Mouse (Mus musculus): ENCODE data around the gene Hcrt. TPM values are rescaled to one million over a fixed set of nuclear protein-coding genes. Genes with fewer than 3 reads are reported as not detected.

The Hcrt gene
- polyA plus RNA-seq, 1 experiment, result not detected

- Histone ChIP-seq H3K4me1 (ENCODE audit: control insufficient read depth, insufficient read depth, low read length) (peaks cover 14% of the 10 kb centered on the region), H3K27ac (ENCODE audit: control insufficient read depth, insufficient read depth, low read depth, low read length, poor library complexity) (no peak overlapping the region), H3K4me3 (replicated peaks; ENCODE audit: control insufficient read depth, low read depth, low read length) (no peak overlapping the region)
- 83% methylated on average over 6 of the region's 6 CpGs for WGBS
- no peak for TF ChIP-seq POLR2A (IDR thresholded peaks at IDR 0.05; ENCODE audit: borderline replicate concordance, control insufficient read depth, low read depth, low read length)
- TF ChIP-seq CTCF (IDR thresholded peaks at IDR 0.05; ENCODE audit: control insufficient read depth, insufficient read depth, low read length), result no peak
Measured at GRCm38 (mm10) chr11:100728601-100729000, 34.1 kb downstream of the Hcrt start.

GRCm38 (mm10) chr11:100727201-100727600 is 35.5 kb downstream of the Hcrt start:
- Histone ChIP-seq H3K27ac (ENCODE audit: control insufficient read depth, insufficient read depth, low read depth, low read length, poor library complexity) (no peak overlapping the region), H3K4me3 (replicated peaks; ENCODE audit: control insufficient read depth, low read depth, low read length) (no peak overlapping the region), H3K4me1 (ENCODE audit: control insufficient read depth, insufficient read depth, low read length) (peaks cover 18% of the 10 kb centered on the region)
- 94% methylated on average over 3 of the region's 3 CpGs for WGBS
- TF ChIP-seq CTCF (IDR thresholded peaks at IDR 0.05; ENCODE audit: control insufficient read depth, insufficient read depth, low read length) (no peak), POLR2A (IDR thresholded peaks at IDR 0.05; ENCODE audit: borderline replicate concordance, control insufficient read depth, low read depth, low read length) (no peak)

- WGBS, result 21% methylated on average over 5 of the region's 5 CpGs
- TF ChIP-seq POLR2A (IDR thresholded peaks at IDR 0.05; ENCODE audit: borderline replicate concordance, control insufficient read depth, low read depth, low read length), result no peak
- no peak for TF ChIP-seq CTCF (IDR thresholded peaks at IDR 0.05; ENCODE audit: control insufficient read depth, insufficient read depth, low read length)
- no peak overlapping the region for H3K4me3 ChIP-seq (replicated peaks; ENCODE audit: control insufficient read depth, low read depth, low read length)
- H3K4me1 ChIP-seq (ENCODE audit: control insufficient read depth, insufficient read depth, low read length), result peaks cover 18% of the 10 kb centered on the region
- H3K27ac ChIP-seq (ENCODE audit: control insufficient read depth, insufficient read depth, low read depth, low read length, poor library complexity), result peak overlapping the region; percentile 4
Measured at GRCm38 (mm10) chr11:100724919-100725512, 37.7 kb downstream of the Hcrt start.

- TF ChIP-seq CTCF (IDR thresholded peaks at IDR 0.05; ENCODE audit: control insufficient read depth, insufficient read depth, low read length) (no peak), POLR2A (IDR thresholded peaks at IDR 0.05; ENCODE audit: borderline replicate concordance, control insufficient read depth, low read depth, low read length) (no peak)
- whole genome bisulfite sequencing, result 32% methylated on average over 2 of the region's 2 CpGs
Measured at GRCm38 (mm10) chr11:100722493-100723028, 40.2 kb downstream of the Hcrt start.

GRCm38 (mm10) chr11:100721776-100722492 is 40.8 kb downstream of the Hcrt start:
- Histone ChIP-seq H3K4me3 (replicated peaks; ENCODE audit: control insufficient read depth, low read depth, low read length) (no peak overlapping the region), H3K27ac (ENCODE audit: control insufficient read depth, insufficient read depth, low read depth, low read length, poor library complexity) (peak overlapping the region; percentile 46), H3K4me1 (ENCODE audit: control insufficient read depth, insufficient read depth, low read length) (peaks cover 18% of the 10 kb centered on the region)
- 9% methylated on average over 8 of the region's 8 CpGs for WGBS
- TF ChIP-seq POLR2A (IDR thresholded peaks at IDR 0.05; ENCODE audit: borderline replicate concordance, control insufficient read depth, low read depth, low read length), result no peak
- no peak for TF ChIP-seq CTCF (IDR thresholded peaks at IDR 0.05; ENCODE audit: control insufficient read depth, insufficient read depth, low read length)

More at GRCm38 (mm10) chr11:100722493-100723028, 40.2 kb downstream of the Hcrt start:
- peak overlapping the region; percentile 46 for H3K27ac ChIP-seq (ENCODE audit: control insufficient read depth, insufficient read depth, low read depth, low read length, poor library complexity)
- H3K4me1 ChIP-seq (ENCODE audit: control insufficient read depth, insufficient read depth, low read length), result peaks cover 18% of the 10 kb centered on the region
- H3K4me3 ChIP-seq (replicated peaks; ENCODE audit: control insufficient read depth, low read depth, low read length), result no peak overlapping the region

GRCm38 (mm10) chr11:100721254-100721653 is 41.5 kb downstream of the Hcrt start:
- Histone ChIP-seq H3K27ac (ENCODE audit: control insufficient read depth, insufficient read depth, low read depth, low read length, poor library complexity) (peak overlapping the region; percentile 27), H3K4me1 (ENCODE audit: control insufficient read depth, insufficient read depth, low read length) (peaks cover 18% of the 10 kb centered on the region), H3K4me3 (replicated peaks; ENCODE audit: control insufficient read depth, low read depth, low read length) (no peak overlapping the region)
- no peak for TF ChIP-seq POLR2A (IDR thresholded peaks at IDR 0.05; ENCODE audit: borderline replicate concordance, control insufficient read depth, low read depth, low read length)
- TF ChIP-seq CTCF (IDR thresholded peaks at IDR 0.05; ENCODE audit: control insufficient read depth, insufficient read depth, low read length), result no peak
- WGBS, result 5% methylated on average over 4 of the region's 4 CpGs

GRCm38 (mm10) chr11:100720345-100720744 is 42.4 kb downstream of the Hcrt start:
- WGBS, result 32% methylated on average over 5 of the region's 5 CpGs
- TF ChIP-seq POLR2A (IDR thresholded peaks at IDR 0.05; ENCODE audit: borderline replicate concordance, control insufficient read depth, low read depth, low read length), result no peak
- no peak for TF ChIP-seq CTCF (IDR thresholded peaks at IDR 0.05; ENCODE audit: control insufficient read depth, insufficient read depth, low read length)
- no peak overlapping the region for H3K4me3 ChIP-seq (replicated peaks; ENCODE audit: control insufficient read depth, low read depth, low read length)
- peaks cover 18% of the 10 kb centered on the region for H3K4me1 ChIP-seq (ENCODE audit: control insufficient read depth, insufficient read depth, low read length)
- peak overlapping the region; percentile 27; the same call in 1 of the 2 replicates for H3K27ac ChIP-seq (ENCODE audit: control insufficient read depth, insufficient read depth, low read depth, low read length, poor library complexity)

- Histone ChIP-seq H3K4me1 (ENCODE audit: control insufficient read depth, insufficient read depth, low read length) (peaks cover 14% of the 10 kb centered on the region), H3K4me3 (replicated peaks; ENCODE audit: control insufficient read depth, low read depth, low read length) (no peak overlapping the region), H3K27ac (ENCODE audit: control insufficient read depth, insufficient read depth, low read depth, low read length, poor library complexity) (no peak overlapping the region)
- TF ChIP-seq CTCF (IDR thresholded peaks at IDR 0.05; ENCODE audit: control insufficient read depth, insufficient read depth, low read length) (no peak), POLR2A (IDR thresholded peaks at IDR 0.05; ENCODE audit: borderline replicate concordance, control insufficient read depth, low read depth, low read length) (no peak)
- WGBS, result 83% methylated on average over 11 of the region's 11 CpGs
Measured at GRCm38 (mm10) chr11:100719893-100720292, 42.8 kb downstream of the Hcrt start.

Data from bone marrow, adult 2 months (tissue).